In genomic region chr5:142546344-142546743, GRCm38 (mm10) we compare ENCODE assay signal across 24 mouse cellular contexts. TPM values are rescaled to one million over a fixed set of nuclear protein-coding genes. Genes with fewer than 3 reads are reported as not detected.
A peak's percentile ranks its signal among the peaks of the same experiment; 100 is the strongest.
DNase-seq lines count a peak whose midpoint lies in the region; ATAC-seq lines count a peak whose summit lies in the region.
"Had no signal": no experiment of that assay in that cellular context is flagged by ENCODE, and none has a peak within 500 bp of the region (broad histone marks: within the 10 kb centered on the region; RNA-seq: fewer than 3 reads in every experiment).

No protein-coding gene starts in this region.

- no peak for DNase-seq in forebrain, embryonic 10.5 days (ENCODE audit: extremely low spot score, low spot score)
- no peak for DNase-seq in forebrain, embryonic 14.5 days (ENCODE audit: low spot score)
- peak; percentile 13 to 19 for DNase-seq in kidney, postnatal 4 days
- no peak for DNase-seq in kidney, postnatal 25 days
- DNase-seq in retina, postnatal 1 day: peak; percentile 42
- no peak for DNase-seq in retina, embryonic 14.5 days (ENCODE audit: low spot score)
- no peak for DNase-seq in limb, embryonic 10.5 days (ENCODE audit: low spot score)
- no peak for DNase-seq in thymus, postnatal 4 days
- DNase-seq: adrenal gland, postnatal 14 days; cerebellum, postnatal 10 days; heart, postnatal 36 days; kidney, adult 2 months; kidney, postnatal 36 days; layer of hippocampus, adult 9-11 months; lung, adult 18-20 months; right cerebral cortex, adult 18-20 months; thymus, postnatal 14 days had no signal

- WGBS in forebrain, embryonic 10.5 days: 10% methylated on average over 5 of the region's 5 CpGs
- 3% methylated on average over 5 of the region's 5 CpGs for WGBS in forebrain, embryonic 14.5 days
- 35% methylated on average over 5 of the region's 5 CpGs for WGBS in limb, embryonic 10.5 days

- ATAC-seq in forebrain, embryonic 14.5 days: no peak
- ATAC-seq: activated CD4-positive, CD25-positive, alpha-beta regulatory T cell, adult 4 months; forebrain, embryonic 15.5 days had no signal

- H3K36me3 ChIP-seq in forebrain, embryonic 10.5 days (replicated peaks): no peaks in the 10 kb centered on the region
- H3K36me3 ChIP-seq in forebrain, embryonic 14.5 days (ENCODE audit: control insufficient read depth, insufficient read depth, low read length): no peaks in the 10 kb centered on the region
- no peaks in the 10 kb centered on the region for H3K36me3 ChIP-seq in limb, embryonic 10.5 days
- H3K36me3 ChIP-seq: forebrain, embryonic 15.5 days had no signal

- peaks cover 38% of the 10 kb centered on the region for H3K4me1 ChIP-seq in forebrain, embryonic 10.5 days
- H3K4me1 ChIP-seq in forebrain, embryonic 14.5 days (ENCODE audit: control insufficient read depth, insufficient read depth, low read length): 0 out of 2 replicates have a peak, but pooled peaks cover 3% of the 10 kb centered on the region
- H3K4me1 ChIP-seq in limb, embryonic 10.5 days: peaks cover 36% of the 10 kb centered on the region

- no peak overlapping the region for H3K4me2 ChIP-seq in forebrain, embryonic 14.5 days (ENCODE audit: low read length)
- H3K4me2 ChIP-seq: forebrain, embryonic 15.5 days; liver, embryonic 11.5 days had no signal

- H3K27ac ChIP-seq in forebrain, embryonic 10.5 days: peak overlapping the region; percentile 40; the same call in 1 of the 2 replicates
- H3K27ac ChIP-seq in forebrain, embryonic 14.5 days (ENCODE audit: low read depth, low read length): no peak overlapping the region
- 0 out of 2 replicates have a peak overlapping the region, but pooled peaks have one; percentile 43 for H3K27ac ChIP-seq in limb, embryonic 10.5 days
- H3K27ac ChIP-seq: forebrain, embryonic 15.5 days; left cerebral cortex, adult 2 months had no signal

- no peak overlapping the region for H3K9ac ChIP-seq in forebrain, embryonic 14.5 days (ENCODE audit: low read length)
- H3K9ac ChIP-seq: forebrain, embryonic 15.5 days had no signal

- peaks cover 39% of the 10 kb centered on the region for H3K27me3 ChIP-seq in forebrain, embryonic 10.5 days (ENCODE audit: poor library complexity, severe bottlenecking)
- H3K27me3 ChIP-seq in forebrain, embryonic 14.5 days (replicated peaks; ENCODE audit: control insufficient read depth, insufficient read depth, low read length): 0 out of 2 replicates have a peak, but pooled peaks cover 4% of the 10 kb centered on the region
- H3K27me3 ChIP-seq in limb, embryonic 10.5 days (ENCODE audit: low read depth, poor library complexity, severe bottlenecking): 0 out of 2 replicates have a peak, but pooled peaks cover 11% of the 10 kb centered on the region

- no peak overlapping the region for H3K4me3 ChIP-seq in forebrain, embryonic 10.5 days
- H3K4me3 ChIP-seq in forebrain, embryonic 14.5 days (ENCODE audit: low read depth, low read length): no peak overlapping the region
- H3K4me3 ChIP-seq in limb, embryonic 10.5 days: no peak overlapping the region
- H3K4me3 ChIP-seq: erythroblast, embryonic 14.5 days; forebrain, embryonic 15.5 days; left cerebral cortex, adult 2 months; myocyte had no signal

- H3K9me3 ChIP-seq in forebrain, embryonic 10.5 days: no peaks in the 10 kb centered on the region
- no peaks in the 10 kb centered on the region for H3K9me3 ChIP-seq in forebrain, embryonic 14.5 days (replicated peaks; ENCODE audit: control insufficient read depth, low read length)
- H3K9me3 ChIP-seq in limb, embryonic 10.5 days (replicated peaks): no peaks in the 10 kb centered on the region
- H3K9me3 ChIP-seq: forebrain, embryonic 15.5 days had no signal

RNA-seq across cellular contexts. Expression of gene Radil, which starts 4.6 kb away (rescaled TPM):
- 2.2 and 2.8 TPM in 2 replicates for polyA plus RNA-seq in forebrain, embryonic 10.5 days (2016; fragmentation: Nextera tagmentation; extraction: Ambion mirVana)
- polyA plus RNA-seq in forebrain, embryonic 14.5 days (2014; fragmentation: Nextera tagmentation; extraction: Ambion mirVana): 5.9 and 10.0 TPM in 2 replicates
- 1.8 and 2.6 TPM in 2 replicates for polyA plus RNA-seq in limb, embryonic 10.5 days (2016; fragmentation: Nextera tagmentation; extraction: Ambion mirVana)
- polyA plus RNA-seq: activated CD4-positive, CD25-positive, alpha-beta regulatory T cell, adult 4 months had no signal

RNA-seq across cellular contexts. Expression of gene Papolb, which starts 16.5 kb away (rescaled TPM):
- polyA plus RNA-seq in forebrain, embryonic 10.5 days (2016; fragmentation: Nextera tagmentation; extraction: Ambion mirVana): 0.06 and 0.21 TPM in 2 replicates
- polyA plus RNA-seq in forebrain, embryonic 14.5 days (2014; fragmentation: Nextera tagmentation; extraction: Ambion mirVana): 0.15 and 0.27 TPM in 2 replicates
- 0.06 and 0.16 TPM in 2 replicates for polyA plus RNA-seq in limb, embryonic 10.5 days (2016; fragmentation: Nextera tagmentation; extraction: Ambion mirVana)
- polyA plus RNA-seq: activated CD4-positive, CD25-positive, alpha-beta regulatory T cell, adult 4 months; erythroblast, embryonic 14.5 days; kidney, adult 2 months; small intestine, adult 2 months had no signal

Comparison
In these comparisons a context has a peak if more than half of its experiments do, and no peak if none do; other contexts are left out.
1. DNase-seq: peak in kidney, postnatal 4 days (2 of 2) and retina, postnatal 1 day (single experiment); none in forebrain, embryonic 10.5 days (single experiment), forebrain, embryonic 14.5 days (single experiment), kidney, postnatal 25 days (0 of 2), retina, embryonic 14.5 days (single experiment), limb, embryonic 10.5 days (single experiment) and thymus, postnatal 4 days (single experiment).